Mouse (Mus musculus) small intestine, adult 2 months (tissue): ENCODE data around the gene Dpyd. TPM values are rescaled to one million over a fixed set of nuclear protein-coding genes. Genes with fewer than 3 reads are reported as not detected.

ENCODE experiments used
- H3K27ac ChIP-seq: fragments of 200-500 bp; 2 replicates; pipeline ENCODE4 v1.5.1; 2012; ENCODE audit warnings: low read depth, low read length, control low read depth, inconsistent platforms; ENCODE audit not compliant: insufficient read depth
- H3K27me3 ChIP-seq: fragments of 200-500 bp; 2 replicates; pipeline ENCODE4 v1.6.1; 2012; ENCODE audit warnings: mild to moderate bottlenecking, moderate library complexity, low read length, inconsistent platforms; ENCODE audit not compliant: control insufficient read depth, insufficient read depth
- H3K36me3 ChIP-seq: fragments of 200-500 bp; 2 replicates; pipeline ENCODE4 v1.6.1; 2012; ENCODE audit warnings: mild to moderate bottlenecking, low read length, control low read depth, inconsistent platforms; ENCODE audit not compliant: control insufficient read depth, insufficient read depth
- H3K4me1 ChIP-seq: fragments of 200-500 bp; 2 replicates; pipeline ENCODE4 v1.6.1; 2012; ENCODE audit warnings: low read length, inconsistent platforms, mixed read lengths; ENCODE audit not compliant: control insufficient read depth, insufficient read depth, insufficient read length
- H3K4me3 ChIP-seq: fragments of 200-500 bp; 2 replicates; pipeline ENCODE4 v1.5.1; 2012; ENCODE audit warnings: low read depth, mild to moderate bottlenecking, control low read depth, inconsistent platforms, low read length, moderate library complexity
- CTCF ChIP-seq: fragments of 200-500 bp; IDR thresholded peaks from 2 replicates; pipeline ENCODE4 v1.5.1; 2012; ENCODE audit warnings: low read depth, mild to moderate bottlenecking, control low read depth, inconsistent platforms, low read length, moderate library complexity, mixed read lengths; ENCODE audit not compliant: insufficient replicate concordance, insufficient read length; ENCODE audit errors: extremely low read depth
- POLR2A ChIP-seq: fragments of 200-500 bp; IDR thresholded peaks from 2 replicates; pipeline ENCODE4 v1.6.1; 2012; ENCODE audit warnings: low read depth, mild to moderate bottlenecking, control low read depth, inconsistent platforms, low read length, moderate library complexity
- WGBS: fragments of 180-500 bp; shearing (Covaris S2); methylation state at CpG from one replicate; pipeline ENCODE4 v1.1.7; 2018; 5-methylcytosine and 5-hydroxymethylcytosine counted together
- polyA plus RNA-seq: library from polyadenylated mRNA; depleted of rRNA; stranded (reverse); fragments of >200 nt; gene quantifications from 2 replicates; pipeline ENCODE4 v1.2.3, GENCODE M21; 2012; rRNA removed

Gene Dpyd
- polyA plus RNA-seq: 3.8 and 13.4 TPM in 2 replicates

- Histone ChIP-seq H3K36me3 (no peaks in the 10 kb centered on the region), H3K4me1 (peaks cover 5% of the 10 kb centered on the region; the same call in 1 of the 2 replicates), H3K27me3 (no peaks in the 10 kb centered on the region), H3K27ac (peak within 1 kb of the TSS; percentile 63), H3K4me3 (peak within 1 kb of the TSS; percentile 98)
- 3% methylated on average over 19 of the region's 19 CpGs for WGBS
- TF ChIP-seq CTCF (no peak), POLR2A (peak; percentile 91)
Observed at GRCm38 (mm10) chr3:118561554-118562310, at the start of gene Dpyd. Dpyd (plus strand) TSS chr3:118562129.

GRCm38 (mm10) chr3:118537676-118538075, 24.3 kb upstream of the Dpyd start:
- Histone ChIP-seq H3K4me1 (no peaks in the 10 kb centered on the region), H3K27me3 (no peaks in the 10 kb centered on the region), H3K27ac (no peak overlapping the region), H3K4me3 (no peak overlapping the region), H3K36me3 (no peaks in the 10 kb centered on the region)
- WGBS: 30% methylated on average over 2 of the region's 2 CpGs
- TF ChIP-seq CTCF (no peak), POLR2A (no peak)

- H3K36me3 ChIP-seq: no peaks in the 10 kb centered on the region
- H3K27me3 ChIP-seq: no peaks in the 10 kb centered on the region
- no peaks in the 10 kb centered on the region for H3K4me1 ChIP-seq
- H3K27ac ChIP-seq: no peak overlapping the region
- WGBS: 64% methylated on average over 6 of the region's 6 CpGs
- H3K4me3 ChIP-seq: no peak overlapping the region
- TF ChIP-seq CTCF: no peak
- no peak for TF ChIP-seq POLR2A
Observed at GRCm38 (mm10) chr3:118541766-118542165, 20.2 kb upstream of the Dpyd start.

GRCm38 (mm10) chr3:118547551-118548210, 14.2 kb upstream of the Dpyd start:
- WGBS: 54% methylated on average over 4 of the region's 4 CpGs
- Histone ChIP-seq H3K27me3 (no peaks in the 10 kb centered on the region), H3K36me3 (no peaks in the 10 kb centered on the region)

GRCm38 (mm10) chr3:118557605-118558004, 4.3 kb upstream of the Dpyd start:
- H3K27ac ChIP-seq: no peak overlapping the region
- no peaks in the 10 kb centered on the region for H3K36me3 ChIP-seq
- no peak for TF ChIP-seq CTCF
- no peak for TF ChIP-seq POLR2A
- no peak overlapping the region for H3K4me3 ChIP-seq
- no peaks in the 10 kb centered on the region for H3K27me3 ChIP-seq
- 52% methylated on average over 1 of the region's 1 CpGs for WGBS
- H3K4me1 ChIP-seq: peaks cover 3% of the 10 kb centered on the region; the same call in 1 of the 2 replicates

More at GRCm38 (mm10) chr3:118547551-118548210, 14.2 kb upstream of the Dpyd start:
- no peak overlapping the region for H3K27ac ChIP-seq
- no peaks in the 10 kb centered on the region for H3K4me1 ChIP-seq
- no peak overlapping the region for H3K4me3 ChIP-seq
- no peak for TF ChIP-seq CTCF
- no peak for TF ChIP-seq POLR2A

GRCm38 (mm10) chr3:118559936-118560335, 2.0 kb upstream of the Dpyd start:
- TF ChIP-seq POLR2A: no peak
- no peak for TF ChIP-seq CTCF
- Histone ChIP-seq H3K36me3 (no peaks in the 10 kb centered on the region), H3K4me1 (peaks cover 5% of the 10 kb centered on the region; the same call in 1 of the 2 replicates), H3K4me3 (no peak overlapping the region), H3K27me3 (no peaks in the 10 kb centered on the region), H3K27ac (no peak overlapping the region)
- WGBS: 89% methylated on average over 2 of the region's 2 CpGs

GRCm38 (mm10) chr3:118562311-118562671, 362 bp downstream of the Dpyd start:
- H3K4me1 ChIP-seq: peaks cover 9% of the 10 kb centered on the region; the same call in 1 of the 2 replicates
- H3K36me3 ChIP-seq: no peaks in the 10 kb centered on the region
- WGBS: under 1% methylated on average over 18 of the region's 18 CpGs
- H3K27me3 ChIP-seq: no peaks in the 10 kb centered on the region
- peak overlapping the region; percentile 98 for H3K4me3 ChIP-seq
- TF ChIP-seq CTCF: no peak
- no peak; the same call in 1 of the 2 replicates for TF ChIP-seq POLR2A
- H3K27ac ChIP-seq: peak overlapping the region; percentile 63
